Mouse (Mus musculus) brown adipose tissue, adult 24 weeks (tissue): ENCODE results near the gene Tesmin. TPM values are rescaled to one million over a fixed set of nuclear protein-coding genes. Genes with fewer than 3 reads are reported as not detected.

Experiments
- H3K27ac ChIP-seq: fragments of 200-500 bp; replicated peaks from 2 replicates; pipeline ENCODE4 v1.5.1; 2012; ENCODE audit warnings: low read depth, mild to moderate bottlenecking, low read length
- H3K4me1 ChIP-seq: fragments of 200-500 bp; 2 replicates; pipeline ENCODE4 v1.6.1; 2012; ENCODE audit warnings: low read length, mixed read lengths; ENCODE audit not compliant: control insufficient read depth, insufficient read depth, insufficient read length
- H3K4me3 ChIP-seq: fragments of 200-500 bp; 2 replicates; pipeline ENCODE4 v1.5.1; 2012; ENCODE audit warnings: low read depth, mild to moderate bottlenecking, low read length, moderate library complexity; ENCODE audit not compliant: insufficient read depth
- polyA plus RNA-seq: library from polyadenylated mRNA; stranded (reverse); fragments of >200 nt; gene quantifications from 2 replicates; pipeline ENCODE4 v1.2.4, GENCODE M21; 2012; ENCODE audit not compliant: missing spikeins, insufficient read depth, insufficient read length

Gene Tesmin
- polyA plus RNA-seq, 1 experiment, result not detected

- Histone ChIP-seq H3K4me3 (no peak overlapping the region), H3K27ac (no peak overlapping the region), H3K4me1 (no peaks in the 10 kb centered on the region)
These were observed 60.6 kb downstream of the Tesmin start for GRCm38 (mm10) chr19:3449248-3449647.

DNA sequence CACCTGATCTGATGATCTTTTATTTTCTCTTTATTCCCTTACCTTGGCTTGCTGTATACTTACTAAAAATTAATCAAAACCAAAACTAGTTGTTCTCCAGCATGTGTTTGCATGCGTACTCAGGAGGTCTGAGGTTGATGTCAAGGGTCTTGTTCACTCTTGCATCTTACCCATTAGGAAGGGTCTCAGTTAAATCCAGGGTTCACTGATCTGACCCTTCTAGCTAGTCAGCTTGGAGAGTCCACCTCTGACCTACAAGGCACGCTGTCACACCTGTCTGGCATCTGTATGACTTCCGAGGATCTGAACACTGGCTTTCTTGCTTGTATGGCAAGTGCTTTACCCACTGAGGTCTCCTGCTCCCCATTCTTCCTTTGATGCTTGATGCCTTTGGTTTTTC is 62.1 kb downstream of the Tesmin start:
- no peaks in the 10 kb centered on the region for H3K4me1 ChIP-seq
- H3K4me3 ChIP-seq, result no peak overlapping the region
- H3K27ac ChIP-seq, result no peak overlapping the region

GRCm38 (mm10) chr19:3451170-3451569 is 62.5 kb downstream of the Tesmin start:
- H3K27ac ChIP-seq, result no peak overlapping the region
- no peaks in the 10 kb centered on the region for H3K4me1 ChIP-seq
- no peak overlapping the region for H3K4me3 ChIP-seq

DNA sequence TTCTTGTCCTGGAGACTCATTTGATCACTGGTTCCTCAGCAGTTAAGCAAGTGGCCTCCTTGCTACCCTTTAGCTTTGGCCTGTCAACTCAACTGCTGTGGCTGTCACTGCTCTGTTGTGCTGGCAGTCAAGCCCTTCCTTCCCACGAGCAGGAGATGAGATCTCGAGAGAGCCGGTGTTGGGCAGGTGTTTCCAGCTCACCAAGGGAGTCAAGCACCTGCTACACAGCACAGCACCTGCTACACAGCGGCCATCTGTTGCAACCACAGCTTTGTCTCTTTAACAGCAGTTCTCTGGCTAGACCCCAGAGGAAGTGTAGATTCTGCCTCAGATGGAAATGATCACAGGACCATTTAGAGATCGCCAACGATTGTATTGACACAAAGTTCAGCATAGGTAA is 63.0 kb downstream of the Tesmin start:
- Histone ChIP-seq H3K4me3 (no peak overlapping the region), H3K4me1 (no peaks in the 10 kb centered on the region), H3K27ac (no peak overlapping the region)

Other genes starting within 250 kb of the Tesmin start
- gene Mrpl21, start 106.0 kb upstream of the Tesmin start, polyA plus RNA-seq, result 104 and 108 TPM in 2 replicates
- 1.0 and 1.1 TPM in 2 replicates for gene Ighmbp2, start 105.8 kb upstream of the Tesmin start, polyA plus RNA-seq
- gene Cpt1a, start 66.5 kb upstream of the Tesmin start, polyA plus RNA-seq, result 4.4 and 10.0 TPM in 2 replicates
- gene Gal, start 25.7 kb downstream of the Tesmin start, polyA plus RNA-seq, result not detected in 2 replicates
- 32.4 and 45.1 TPM in 2 replicates for gene Ppp6r3, start 186.9 kb downstream of the Tesmin start, polyA plus RNA-seq